Mouse (Mus musculus) lung, adult 2 months (tissue): ENCODE data around the gene 1810049J17Rik.

Experiments
- CTCF ChIP-seq: fragments of 200-500 bp; IDR thresholded peaks from 2 replicates; pipeline ENCODE4 v1.5.1; 2011; ENCODE audit warnings: mild to moderate bottlenecking, low read length, control low read depth; ENCODE audit not compliant: insufficient read depth
- POLR2A ChIP-seq: fragments of 200-500 bp; IDR thresholded peaks from 2 replicates; pipeline ENCODE4 v1.6.1; 2011; ENCODE audit warnings: low read depth, mild to moderate bottlenecking, control low read depth, low read length, borderline replicate concordance; ENCODE audit errors: extremely low read depth

DNA sequence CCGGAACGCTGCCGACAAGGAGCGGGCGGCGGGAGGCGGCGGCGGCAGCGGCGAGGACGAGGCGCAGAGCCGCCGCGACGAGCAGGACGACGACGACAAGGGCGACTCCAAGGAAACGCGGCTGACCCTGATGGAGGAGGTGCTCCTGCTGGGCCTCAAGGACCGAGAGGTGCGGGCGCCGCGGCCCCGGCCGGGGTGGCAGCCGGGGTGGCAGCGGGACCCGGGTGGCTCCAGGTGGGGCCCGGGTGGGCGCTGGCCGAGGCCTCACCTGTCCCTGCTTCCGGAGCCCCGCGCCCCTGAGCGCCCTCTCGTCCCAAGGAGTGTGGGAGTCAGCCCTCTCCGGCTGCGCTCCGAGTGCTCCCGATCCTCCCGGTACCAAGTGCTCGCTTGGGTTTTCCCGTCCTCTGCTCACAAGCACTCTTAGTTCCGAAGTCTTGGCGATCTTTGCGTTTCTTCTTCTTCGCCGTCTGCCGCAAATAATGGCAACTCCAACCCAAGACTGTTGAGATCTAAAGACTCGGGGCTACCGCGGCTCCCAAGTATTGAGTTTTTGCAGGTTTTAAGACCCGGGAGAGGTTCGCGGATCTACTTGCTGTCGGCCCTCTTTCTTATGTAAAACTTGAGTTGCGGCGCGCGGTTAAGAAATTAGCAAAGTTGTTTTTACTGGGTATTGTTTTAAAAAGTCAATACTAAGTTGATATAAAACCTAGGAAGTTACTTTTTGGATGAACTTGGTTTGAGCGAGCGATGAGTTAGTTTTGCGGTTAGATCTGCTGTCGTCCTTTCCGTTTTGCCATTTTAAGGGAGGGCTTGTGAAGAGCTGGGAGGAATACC is at the start of gene 1810049J17Rik:
- TF ChIP-seq POLR2A, result no peak
- no peak for TF ChIP-seq CTCF
